Mouse (Mus musculus) MEL (cell line): ENCODE data around the gene Brd3os. TPM values are rescaled to one million over a fixed set of nuclear protein-coding genes. Genes with fewer than 3 reads are reported as not detected.
A peak's percentile ranks its signal among the peaks of the same experiment; 100 is the strongest.

ENCODE experiments used
- DNase-seq: peaks from one replicate; pipeline ENCODE4 v3.0.0; 2011; ENCODE audit warnings: low read depth, low spot score
- H3K27ac ChIP-seq: 2 replicates; pipeline ENCODE4 v1.5.1; 2012; ENCODE audit warnings: low read depth, mild to moderate bottlenecking, control low read depth, low read length, moderate library complexity; ENCODE audit not compliant: control insufficient read depth
- H3K27me3 ChIP-seq, 2 experiments: fragments of 150-350 bp in 1 of 2; sonication (generic) in 1 of 2; 2 replicates each; pipeline ENCODE4 v1.6.1; 2012; ENCODE audit warnings: low read length in 2 of 2, mild to moderate bottlenecking in 2 of 2, improper control_type of control experiment in 1 of 2, moderate library complexity in 1 of 2; ENCODE audit not compliant: insufficient read depth in 2 of 2, control insufficient read depth in 1 of 2
- H3K36me3 ChIP-seq, 2 experiments: 2 replicates each; pipeline ENCODE4 v1.6.1; 2012 to 2014; ENCODE audit warnings: low read length in 2 of 2, improper control_type of control experiment in 1 of 2, inconsistent platforms in 1 of 2, mild to moderate bottlenecking in 1 of 2; ENCODE audit not compliant: insufficient read depth in 2 of 2, control insufficient read depth in 1 of 2
- H3K4me1 ChIP-seq, 2 experiments: fragments of 150-350 bp in 1 of 2; sonication (generic) in 1 of 2; 2 replicates each; pipeline ENCODE4 v1.6.1; 2012; ENCODE audit warnings: low read length in 2 of 2, improper control_type of control experiment in 1 of 2, mild to moderate bottlenecking in 1 of 2; ENCODE audit not compliant: insufficient read depth in 2 of 2, control insufficient read depth in 1 of 2
- H3K4me3 ChIP-seq, 2 experiments: fragments of 150-350 bp in 1 of 2; sonication (generic) in 1 of 2; 2 replicates each; pipeline ENCODE4 v1.5.1; 2012; ENCODE audit warnings: low read depth in 2 of 2, low read length in 2 of 2, mild to moderate bottlenecking in 2 of 2, moderate library complexity in 2 of 2, control low read depth in 1 of 2, improper control_type of control experiment in 1 of 2; ENCODE audit not compliant: control insufficient read depth in 1 of 2, insufficient read depth in 1 of 2
- H3K79me2 ChIP-seq: 2 replicates; pipeline ENCODE4 v1.6.1; 2012; ENCODE audit warnings: mild to moderate bottlenecking, low read length, moderate library complexity; ENCODE audit not compliant: control insufficient read depth, poor library complexity, insufficient read depth
- H3K9ac ChIP-seq: 2 replicates; pipeline ENCODE4 v1.6.1; 2012; ENCODE audit warnings: low read depth, mild to moderate bottlenecking, control low read depth, low read length, moderate library complexity; ENCODE audit not compliant: control insufficient read depth, poor library complexity, severe bottlenecking
- H3K9me3 ChIP-seq: fragments of 150-350 bp; sonication (generic); replicated peaks from 2 replicates; pipeline ENCODE4 v1.6.1; 2012; ENCODE audit warnings: mild to moderate bottlenecking, low read length, improper control_type of control experiment, moderate library complexity; ENCODE audit not compliant: insufficient read depth
- CHD1 ChIP-seq: IDR thresholded peaks from 2 replicates; pipeline ENCODE4 v1.6.1; 2012; ENCODE audit warnings: low read depth, mild to moderate bottlenecking, inconsistent platforms, low read length, improper control_type of control experiment
- CHD2 ChIP-seq: IDR thresholded peaks from 2 replicates; pipeline ENCODE4 v1.6.1; 2011; ENCODE audit warnings: low read length, improper control_type of control experiment
- CTCF ChIP-seq, 3 experiments: IDR thresholded peaks in 2 of 3; conservative IDR thresholded peaks in 1 of 3; 2 replicates each; pipeline ENCODE4 v1.5.1; 2011 to 2012; ENCODE audit warnings: low read length in 3 of 3, low read depth in 2 of 3, mild to moderate bottlenecking in 2 of 3, improper control_type of control experiment in 1 of 3, inconsistent platforms in 1 of 3, mixed read lengths in 1 of 3, moderate library complexity in 1 of 3; ENCODE audit not compliant: control insufficient read depth in 1 of 3, insufficient read depth in 1 of 3, poor library complexity in 1 of 3, severe bottlenecking in 1 of 3
- E2F4 ChIP-seq: IDR thresholded peaks from 2 replicates; pipeline ENCODE4 v1.6.1; 2011; ENCODE audit warnings: low read depth, low read length, improper control_type of control experiment, borderline replicate concordance
- ELF1 ChIP-seq: IDR thresholded peaks from 2 replicates; pipeline ENCODE4 v1.6.1; 2014; ENCODE audit warnings: low read depth, mild to moderate bottlenecking, inconsistent platforms, low read length, improper control_type of control experiment, moderate library complexity
- ETS1 ChIP-seq: IDR thresholded peaks from 2 replicates; pipeline ENCODE4 v1.6.1; 2012; ENCODE audit warnings: low read depth, mild to moderate bottlenecking, inconsistent platforms, low read length, improper control_type of control experiment, moderate library complexity
- HCFC1 ChIP-seq: IDR thresholded peaks from 2 replicates; pipeline ENCODE4 v1.6.1; 2012; ENCODE audit warnings: low read depth, mild to moderate bottlenecking, inconsistent platforms, low read length, improper control_type of control experiment, moderate library complexity
- JUND ChIP-seq: IDR thresholded peaks from 2 replicates; pipeline ENCODE4 v1.6.1; 2011; ENCODE audit warnings: low read depth, mild to moderate bottlenecking, improper control_type of control experiment, low read length
- KAT2A ChIP-seq: conservative IDR thresholded peaks from 2 replicates; pipeline ENCODE4 v1.6.1; 2012; ENCODE audit warnings: low read depth, low read length, improper control_type of control experiment, inconsistent platforms
- MAFK ChIP-seq: IDR thresholded peaks from 2 replicates; pipeline ENCODE4 v1.6.1; 2011; ENCODE audit warnings: low read depth, mild to moderate bottlenecking, low read length, improper control_type of control experiment, borderline replicate concordance
- MAX ChIP-seq: IDR thresholded peaks from 2 replicates; pipeline ENCODE4 v1.6.1; 2011; ENCODE audit warnings: low read length, improper control_type of control experiment
- MAZ ChIP-seq: IDR thresholded peaks from 2 replicates; pipeline ENCODE4 v1.6.1; 2012; ENCODE audit warnings: low read depth, mild to moderate bottlenecking, inconsistent platforms, low read length, improper control_type of control experiment
- MXI1 ChIP-seq: IDR thresholded peaks from 2 replicates; pipeline ENCODE4 v1.6.1; 2011; ENCODE audit warnings: mild to moderate bottlenecking, low read depth, low read length, improper control_type of control experiment
- MYB ChIP-seq: IDR thresholded peaks from 2 replicates; pipeline ENCODE4 v1.6.1; 2011; ENCODE audit warnings: mild to moderate bottlenecking, low read depth, low read length, improper control_type of control experiment
- MYC ChIP-seq: IDR thresholded peaks from 2 replicates; pipeline ENCODE4 v1.6.1; 2011; ENCODE audit warnings: low read depth, mild to moderate bottlenecking, low read length, improper control_type of control experiment, moderate library complexity
- NRF1 ChIP-seq: IDR thresholded peaks from 2 replicates; pipeline ENCODE4 v1.6.1; 2014; ENCODE audit warnings: low read depth, mild to moderate bottlenecking, inconsistent platforms, low read length, improper control_type of control experiment, moderate library complexity; ENCODE audit not compliant: poor library complexity, insufficient read depth, severe bottlenecking
- POLR2A ChIP-seq, 2 experiments: IDR thresholded peaks; 2 replicates each; pipeline ENCODE4 v1.6.1; 2011 to 2012; ENCODE audit warnings: low read length in 2 of 2, mild to moderate bottlenecking in 2 of 2, control low read depth in 1 of 2, improper control_type of control experiment in 1 of 2, low read depth in 1 of 2, moderate library complexity in 1 of 2; ENCODE audit not compliant: control insufficient read depth in 1 of 2, insufficient read depth in 1 of 2, poor library complexity in 1 of 2
- RAD21 ChIP-seq: IDR thresholded peaks from 2 replicates; pipeline ENCODE4 v1.6.1; 2011; ENCODE audit warnings: mild to moderate bottlenecking, low read depth, low read length, improper control_type of control experiment
- SIN3A ChIP-seq: IDR thresholded peaks from 2 replicates; pipeline ENCODE4 v1.6.1; 2012; ENCODE audit warnings: low read length, improper control_type of control experiment, inconsistent platforms
- SMC3 ChIP-seq: IDR thresholded peaks from 2 replicates; pipeline ENCODE4 v1.6.1; 2011; ENCODE audit warnings: low read depth, low read length, improper control_type of control experiment
- TBP ChIP-seq: IDR thresholded peaks from 2 replicates; pipeline ENCODE4 v1.8.0; 2011; ENCODE audit warnings: low read depth, low read length, improper control_type of control experiment
- USF1 ChIP-seq: IDR thresholded peaks from 2 replicates; pipeline ENCODE4 v1.6.1; 2014; ENCODE audit warnings: low read depth, mild to moderate bottlenecking, inconsistent platforms, low read length, improper control_type of control experiment, moderate library complexity
- USF2 ChIP-seq, 2 experiments: IDR thresholded peaks; 2 replicates each; pipeline ENCODE4 v1.6.1; 2011 to 2012; ENCODE audit warnings: improper control_type of control experiment in 2 of 2, low read length in 2 of 2, borderline replicate concordance in 1 of 2, inconsistent platforms in 1 of 2, low read depth in 1 of 2, mild to moderate bottlenecking in 1 of 2; ENCODE audit not compliant: insufficient read depth in 1 of 2
- ZNF384 ChIP-seq: IDR thresholded peaks from 2 replicates; pipeline ENCODE4 v1.6.1; 2012; ENCODE audit warnings: low read depth, mild to moderate bottlenecking, inconsistent platforms, low read length, improper control_type of control experiment
- polyA plus RNA-seq, 2 experiments: library from polyadenylated mRNA; stranded (reverse) in 1 of 2; unstranded in 1 of 2; fragments of >175 nt in 1 of 2; fragments of >200 nt in 1 of 2; gene quantifications; 2 replicates each; pipeline versions ENCODE4 v1.2.1 to v1.2.4; 2012; ENCODE audit warnings: low replicate concordance in 2 of 2, low read depth in 1 of 2; ENCODE audit not compliant: insufficient read length in 2 of 2, insufficient read depth in 1 of 2, missing spikeins in 1 of 2
- total RNA-seq: library from RNA; depleted of rRNA; stranded (reverse); fragments of 300-350 nt; gene quantifications from 2 replicates; pipeline ENCODE4 v1.2.3, GENCODE M21; 2012; rRNA removed

The Brd3os gene
- total RNA-seq (0.31 and 0.72 TPM in 2 replicates), polyA plus RNA-seq (1 to 10 TPM in 1 of 2 experiments, not detected in 1; 2.9 TPM)

GRCm38 (mm10) chr2:27441767-27442707 is at the start of gene Brd3os:
Gene Brd3os, plus strand, starts transcription at chr2:27442324.
- peaks cover 3 to 9% of the 10 kb centered on the region in 2 experiments; a peak in 3 of 4 replicates for H3K4me1 ChIP-seq
- H3K27me3 ChIP-seq: no peaks in the 10 kb centered on the region
- H3K36me3 ChIP-seq: peaks cover under 1 to 7% of the 10 kb centered on the region in 2 experiments; a peak in 2 of 4 replicates
- DNase-seq: peak; percentile 99
- H3K9ac ChIP-seq: peak within 1 kb of the TSS; percentile 13
- TF ChIP-seq TBP: peak; percentile 42; the same call in 1 of the 2 replicates
- peak; percentile 37; the same call in 1 of the 2 replicates for TF ChIP-seq ELF1
- TF ChIP-seq KAT2A: no peak
- TF ChIP-seq HCFC1: peak; percentile 78
- peak; percentile 91 for TF ChIP-seq MAZ
- TF ChIP-seq NRF1: 0 out of 2 replicates have a peak, but pooled peaks have one; percentile 24
- TF ChIP-seq MXI1: peak; percentile 86
- peak; percentile 89 for TF ChIP-seq SIN3A
- TF ChIP-seq ZNF384: no peak
- H3K27ac ChIP-seq: no peak within 1 kb of the TSS
- no peaks in the 10 kb centered on the region for H3K79me2 ChIP-seq
- peak within 1 kb of the TSS; percentile 48 to 62 for H3K4me3 ChIP-seq
- H3K9me3 ChIP-seq: no peaks in the 10 kb centered on the region

GRCm38 (mm10) chr2:27394158-27394832 is 47.8 kb upstream of the Brd3os start:
- Histone ChIP-seq H3K9ac (no peak overlapping the region), H3K27ac (no peak overlapping the region), H3K79me2 (no peaks in the 10 kb centered on the region; the same call in 1 of the 2 replicates), H3K27me3 (no peaks in the 10 kb centered on the region), H3K4me1 (peaks cover 3 to 20% of the 10 kb centered on the region in 2 experiments), H3K36me3 (peaks cover 0 to 2% of the 10 kb centered on the region in 2 experiments; a peak in 2 of 4 replicates), H3K4me3 (no peak overlapping the region), H3K9me3 (no peaks in the 10 kb centered on the region)
- no peak for DNase-seq
- TF ChIP-seq ZNF384 (no peak), USF2 (IDR thresholded peaks at IDR 0.05; ENCODE audit: borderline replicate concordance in 1 of 2, insufficient read depth in 1 of 2, low read depth in 1 of 2, low read length in 2 of 2) (no peak), MYC (no peak), SMC3 (no peak), MAFK (no peak), TBP (no peak), HCFC1 (no peak), RAD21 (no peak), ELF1 (no peak), USF1 (no peak), E2F4 (no peak), MAX (no peak), CHD1 (no peak), POLR2A (IDR thresholded peaks at IDR 0.05; ENCODE audit: control insufficient read depth in 1 of 2, insufficient read depth in 1 of 2, low read depth in 1 of 2, low read length in 2 of 2, poor library complexity in 1 of 2) (no peak), MYB (no peak), JUND (no peak), ETS1 (no peak), CTCF (IDR thresholded peaks at IDR 0.05 in 2 of 3, conservative IDR thresholded peaks at IDR 0.05 in 1 of 3; ENCODE audit: control insufficient read depth in 1 of 3, insufficient read depth in 1 of 3, low read depth in 2 of 3, low read length in 3 of 3, poor library complexity in 1 of 3, severe bottlenecking in 1 of 3) (no peak), SIN3A (no peak), CHD2 (no peak)
